Mouse (Mus musculus) spleen, adult 2 months (tissue): ENCODE measurements around the gene Rpl9-ps6. TPM values are rescaled to one million over a fixed set of nuclear protein-coding genes. Genes with fewer than 3 reads are reported as not detected.

Experiments
- DNase-seq, 2 experiments: peaks; one replicate each; pipeline versions ENCODE4 v3.0.0 to v3.0.0-alpha.2; 2012 to 2021; ENCODE audit warnings: low spot score in 2 of 2, low read depth in 1 of 2
- H3K27ac ChIP-seq: fragments of 200-500 bp; 2 replicates; pipeline ENCODE4 v1.5.1; 2012; ENCODE audit warnings: low read length, inconsistent platforms; ENCODE audit not compliant: insufficient read depth
- H3K27me3 ChIP-seq: fragments of 200-500 bp; 2 replicates; pipeline ENCODE4 v1.6.1; 2012; ENCODE audit warnings: mild to moderate bottlenecking, moderate library complexity, low read length, inconsistent platforms; ENCODE audit not compliant: control insufficient read depth, insufficient read depth
- H3K36me3 ChIP-seq: fragments of 200-500 bp; 2 replicates; pipeline ENCODE4 v1.6.1; 2012; ENCODE audit warnings: mild to moderate bottlenecking, low read length, inconsistent platforms; ENCODE audit not compliant: control insufficient read depth, insufficient read depth
- H3K4me1 ChIP-seq: fragments of 200-500 bp; 2 replicates; pipeline ENCODE4 v1.6.1; 2011; ENCODE audit warnings: inconsistent platforms; ENCODE audit not compliant: control insufficient read depth, insufficient read depth, insufficient read length
- H3K4me3 ChIP-seq: fragments of 200-500 bp; 2 replicates; pipeline ENCODE4 v1.5.1; 2011; ENCODE audit warnings: mild to moderate bottlenecking, inconsistent platforms; ENCODE audit not compliant: insufficient read depth, insufficient read length; ENCODE audit errors: extremely low read depth
- CTCF ChIP-seq: fragments of 200-500 bp; IDR thresholded peaks from 2 replicates; pipeline ENCODE4 v1.5.1; 2011; ENCODE audit warnings: mild to moderate bottlenecking, inconsistent platforms; ENCODE audit not compliant: insufficient read depth, insufficient read length, insufficient replicate concordance; ENCODE audit errors: extremely low read depth
- POLR2A ChIP-seq: fragments of 200-500 bp; IDR thresholded peaks from 2 replicates; pipeline ENCODE4 v1.6.1; 2011; ENCODE audit warnings: low read depth, low read length, inconsistent platforms
- WGBS: fragments of 180-500 bp; shearing (Covaris S2); methylation state at CpG from one replicate; pipeline ENCODE4 v1.1.7; 2018; 5-methylcytosine and 5-hydroxymethylcytosine counted together
- polyA plus RNA-seq: library from polyadenylated mRNA; depleted of rRNA; stranded (reverse); fragments of >200 nt; gene quantifications from 2 replicates; pipeline ENCODE4 v1.2.3, GENCODE M21; 2012; rRNA removed

Rpl9-ps6 gene
- 3.5 and 6.1 TPM in 2 replicates for polyA plus RNA-seq

- no peaks in the 10 kb centered on the region for H3K27me3 ChIP-seq
- TF ChIP-seq CTCF (no peak), POLR2A (no peak)
- DNase-seq, result no peak
- no peak within 1 kb of the TSS for H3K4me3 ChIP-seq
- WGBS, result 88% methylated on average over 6 of the region's 6 CpGs
- H3K4me1 ChIP-seq, result no peaks in the 10 kb centered on the region
- H3K27ac ChIP-seq, result no peak within 1 kb of the TSS
- no peaks in the 10 kb centered on the region for H3K36me3 ChIP-seq
These were observed at the start of gene Rpl9-ps6 for GRCm38 (mm10) chr19:32466478-32466877. TSS of gene Rpl9-ps6 (minus strand) at chr19:32466578.

DNA sequence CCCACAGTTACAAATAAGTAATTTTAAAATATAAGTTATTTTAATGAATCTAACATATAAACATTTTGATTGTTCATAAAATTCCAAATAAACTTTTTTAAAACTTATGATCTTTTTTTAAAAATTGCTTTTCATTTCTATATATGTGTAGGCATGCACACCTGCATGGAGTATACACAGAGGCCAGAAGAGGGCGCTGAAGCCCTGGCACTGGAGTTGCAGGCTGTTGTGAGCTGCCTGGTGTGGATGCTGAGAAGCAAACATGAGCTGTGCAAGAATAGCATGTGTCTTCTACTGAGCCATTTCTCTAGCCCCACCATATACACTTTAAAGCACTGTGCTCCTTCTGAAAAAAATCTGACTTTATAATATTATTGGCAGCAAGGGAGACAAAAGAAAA lies 46.1 kb upstream of the Rpl9-ps6 start:
- no peak for TF ChIP-seq POLR2A
- TF ChIP-seq CTCF, result no peak
- no peak for DNase-seq
- 66% methylated on average over 1 of the region's 1 CpGs for WGBS

DNA sequence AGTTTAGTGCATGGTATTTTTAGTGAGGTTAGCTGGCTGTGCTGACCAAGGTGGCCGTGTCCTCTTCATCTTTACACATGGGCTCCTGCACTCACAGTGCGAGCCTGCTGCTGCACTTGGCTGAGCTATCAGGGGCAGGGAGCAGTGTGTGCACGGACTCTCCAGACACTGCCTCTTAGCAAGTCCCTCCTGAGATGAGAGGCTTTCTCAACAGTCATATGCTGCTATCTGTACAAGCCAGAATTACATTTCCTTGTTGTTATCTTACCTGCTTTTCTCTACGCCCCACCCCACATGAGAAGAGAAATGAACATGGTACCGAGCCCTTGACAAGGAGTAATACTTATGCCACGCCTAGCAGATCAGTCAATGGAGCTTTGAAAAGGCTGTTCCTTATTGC lies 44.6 kb upstream of the Rpl9-ps6 start:
- 88% methylated on average over 6 of the region's 6 CpGs for WGBS
- H3K36me3 ChIP-seq, result peaks cover 20% of the 10 kb centered on the region
- TF ChIP-seq POLR2A, result no peak
- TF ChIP-seq CTCF, result no peak
- H3K27ac ChIP-seq, result no peak overlapping the region
- DNase-seq, result no peak
- no peaks in the 10 kb centered on the region for H3K27me3 ChIP-seq
- H3K4me1 ChIP-seq, result no peaks in the 10 kb centered on the region
- no peak overlapping the region for H3K4me3 ChIP-seq

More for the DNA sequence above, 46.1 kb upstream of the Rpl9-ps6 start:
- no peaks in the 10 kb centered on the region for H3K4me1 ChIP-seq
- no peaks in the 10 kb centered on the region for H3K27me3 ChIP-seq
- peaks cover 20% of the 10 kb centered on the region for H3K36me3 ChIP-seq
- H3K27ac ChIP-seq, result no peak overlapping the region
- no peak overlapping the region for H3K4me3 ChIP-seq

DNA sequence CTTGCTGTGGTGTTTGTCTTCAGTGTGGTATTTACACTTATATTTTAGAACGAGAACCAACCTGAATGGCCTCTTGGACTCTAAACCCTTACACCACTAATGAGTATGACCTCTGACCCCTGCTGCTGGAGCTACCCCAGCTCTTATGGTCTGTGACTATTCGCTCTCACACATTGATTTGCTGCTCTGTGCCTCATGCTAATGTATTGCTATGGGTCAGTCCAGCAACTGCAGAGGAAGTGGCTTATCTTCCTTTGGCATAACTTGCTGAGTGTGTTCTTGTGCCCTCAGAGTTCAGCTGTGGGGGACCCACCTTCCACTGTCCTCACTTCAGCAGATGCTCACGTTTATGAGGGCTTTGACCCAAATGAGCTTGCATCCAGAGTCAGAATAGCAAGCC lies 43.9 kb upstream of the Rpl9-ps6 start:
- no peak for DNase-seq
- H3K36me3 ChIP-seq, result peaks cover 19% of the 10 kb centered on the region
- TF ChIP-seq POLR2A (no peak), CTCF (no peak)
- H3K4me3 ChIP-seq, result no peak overlapping the region
- no peaks in the 10 kb centered on the region for H3K27me3 ChIP-seq
- H3K27ac ChIP-seq, result no peak overlapping the region
- H3K4me1 ChIP-seq, result no peaks in the 10 kb centered on the region
- WGBS, result 76% methylated on average over 3 of the region's 3 CpGs

GRCm38 (mm10) chr19:32507526-32507925 lies 41.1 kb upstream of the Rpl9-ps6 start:
- TF ChIP-seq POLR2A (no peak), CTCF (no peak)
- H3K27me3 ChIP-seq, result no peaks in the 10 kb centered on the region
- WGBS, result 91% methylated on average over 9 of the region's 9 CpGs
- H3K36me3 ChIP-seq, result peaks cover 7% of the 10 kb centered on the region
- H3K4me1 ChIP-seq, result no peaks in the 10 kb centered on the region
- H3K27ac ChIP-seq, result no peak overlapping the region
- DNase-seq, result no peak
- H3K4me3 ChIP-seq, result no peak overlapping the region

GRCm38 (mm10) chr19:32507100-32507499 lies 40.7 kb upstream of the Rpl9-ps6 start:
- 97% methylated on average over 6 of the region's 6 CpGs for WGBS
- no peak overlapping the region for H3K27ac ChIP-seq
- no peak for DNase-seq
- peaks cover 7% of the 10 kb centered on the region for H3K36me3 ChIP-seq
- H3K4me1 ChIP-seq, result no peaks in the 10 kb centered on the region
- H3K27me3 ChIP-seq, result no peaks in the 10 kb centered on the region
- no peak for TF ChIP-seq POLR2A
- no peak for TF ChIP-seq CTCF
- H3K4me3 ChIP-seq, result no peak overlapping the region

DNA sequence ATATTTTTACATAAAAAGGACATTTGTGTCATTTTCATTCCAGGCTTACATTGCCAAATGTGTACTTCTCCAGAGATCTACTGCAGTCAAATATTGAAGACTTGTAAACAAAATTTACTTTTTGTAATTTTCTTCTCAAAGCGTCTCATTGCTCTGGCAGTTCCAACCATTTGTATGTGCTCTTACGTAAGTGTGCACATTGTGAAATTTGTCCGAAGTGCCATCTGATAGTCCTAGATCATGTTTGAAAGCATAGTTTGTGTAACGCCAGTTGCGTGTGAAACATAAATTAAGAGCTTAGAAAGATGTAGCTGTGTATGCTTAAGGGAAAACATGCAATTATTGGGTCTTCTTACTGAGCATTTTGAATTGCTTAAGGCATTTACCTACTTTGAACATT lies 40.1 kb upstream of the Rpl9-ps6 start:
- no peak for TF ChIP-seq CTCF
- no peak for TF ChIP-seq POLR2A
- Histone ChIP-seq H3K27me3 (no peaks in the 10 kb centered on the region), H3K4me1 (no peaks in the 10 kb centered on the region), H3K27ac (no peak overlapping the region), H3K4me3 (no peak overlapping the region), H3K36me3 (peaks cover 6% of the 10 kb centered on the region)
- DNase-seq, result no peak
- 94% methylated on average over 5 of the region's 5 CpGs for WGBS
